In genomic region chr13:54504611-54505260, GRCm38 (mm10) we compare ENCODE assay signal across 8 mouse cellular contexts. TPM values are rescaled to one million over a fixed set of nuclear protein-coding genes. Genes with fewer than 3 reads are reported as not detected.
DNase-seq lines count a peak whose midpoint lies in the region; ATAC-seq and TF ChIP-seq lines count a peak whose summit lies in the region.

No protein-coding gene starts in this region.

- peaks cover 6% of the 10 kb centered on the region; the same call in 1 of the 2 replicates for H3K4me1 ChIP-seq in lung, postnatal 0 days (ENCODE audit: insufficient read depth, low read depth, low read length)
- H3K4me1 ChIP-seq in kidney, embryonic 16.5 days (ENCODE audit: insufficient read depth, low read length) = peaks cover 11% of the 10 kb centered on the region

- peak overlapping the region; percentile 38 for H3K9ac ChIP-seq in lung, postnatal 0 days (replicated peaks; ENCODE audit: low read depth)
- H3K9ac ChIP-seq in kidney, embryonic 16.5 days (replicated peaks; ENCODE audit: low read length) = peak overlapping the region; percentile 88

- no peaks in the 10 kb centered on the region for H3K36me3 ChIP-seq in lung, postnatal 0 days (ENCODE audit: insufficient read depth, low read length)
- H3K36me3 ChIP-seq in kidney, embryonic 16.5 days (ENCODE audit: insufficient read depth, low read length) = no peaks in the 10 kb centered on the region

- no peak for DNase-seq in lung, postnatal 0 days (ENCODE audit: low spot score)
- DNase-seq in lung, postnatal 25 days (ENCODE audit: low spot score) = no peak
- DNase-seq in embryo, embryonic 9.5 days (ENCODE audit: extremely low spot score) = peak; percentile 9
- peak; percentile 19 for DNase-seq in neural tube, embryonic 10.5 days (ENCODE audit: extremely low spot score, low spot score)
- DNase-seq in urinary bladder, postnatal 14 days (ENCODE audit: low spot score) = no peak
- DNase-seq in adrenal gland, postnatal 10 days = no peak
- no peak for DNase-seq in frontal cortex, adult 2 months (ENCODE audit: extremely low spot score in 1 of 2, low spot score in 1 of 2)

- no peaks in the 10 kb centered on the region for H3K9me3 ChIP-seq in lung, postnatal 0 days (ENCODE audit: low read length)
- no peaks in the 10 kb centered on the region; the same call in 1 of the 2 replicates for H3K9me3 ChIP-seq in kidney, embryonic 16.5 days (ENCODE audit: low read length)

- 39% methylated on average over 7 of the region's 7 CpGs for WGBS in lung, postnatal 0 days
- WGBS in kidney, embryonic 16.5 days = 22% methylated on average over 7 of the region's 7 CpGs

- no peak overlapping the region for H3K27ac ChIP-seq in lung, postnatal 0 days (ENCODE audit: low read length)
- peak overlapping the region; percentile 83; the same call in 1 of the 2 replicates for H3K27ac ChIP-seq in kidney, embryonic 16.5 days (ENCODE audit: low read length)

- H3K4me3 ChIP-seq in lung, postnatal 0 days (ENCODE audit: low read depth, low read length) = peak overlapping the region; percentile 59
- H3K4me3 ChIP-seq in kidney, embryonic 16.5 days (ENCODE audit: low read length) = peak overlapping the region; percentile 76

- no peaks in the 10 kb centered on the region for H3K27me3 ChIP-seq in lung, postnatal 0 days (replicated peaks; ENCODE audit: insufficient read depth, low read length)
- no peaks in the 10 kb centered on the region for H3K27me3 ChIP-seq in kidney, embryonic 16.5 days (ENCODE audit: insufficient read depth, low read length)

- no peak for TF ChIP-seq CTCF in lung, postnatal 0 days (IDR thresholded peaks at IDR 0.05)

- TF ChIP-seq EP300 in lung, postnatal 0 days (IDR thresholded peaks at IDR 0.05) = no peak

- no peak for ATAC-seq in lung, postnatal 0 days
- no peak for ATAC-seq in kidney, embryonic 16.5 days (ENCODE audit: low FRiP score, low TSS enrichment)

- peak overlapping the region; percentile 98 for H3K4me2 ChIP-seq in lung, postnatal 0 days (replicated peaks; ENCODE audit: low read depth, low read length)
- H3K4me2 ChIP-seq in kidney, embryonic 16.5 days (replicated peaks; ENCODE audit: low read depth, low read length) = peak overlapping the region; percentile 92

RNA-seq across cellular contexts. Expression of gene Simc1, which starts 1.2 kb away (rescaled TPM):
- polyA plus RNA-seq in lung, postnatal 0 days (2015; fragmentation: Nextera tagmentation; extraction: Ambion mirVana) = 2.6 and 2.8 TPM in 2 replicates
- polyA plus RNA-seq in kidney, embryonic 16.5 days (2015; fragmentation: Nextera tagmentation; extraction: Ambion mirVana) = 11.0 and 14.2 TPM in 2 replicates
- total RNA-seq in adrenal gland, postnatal 10 days (2021) = 10 to 100 TPM in 1 of 2 experiments, 1 to 10 TPM in 1; 7.5 to 10.2 TPM
- 17.1 and 18.6 TPM in 2 replicates for polyA plus RNA-seq in frontal cortex, adult 2 months (2012; rRNA removed)

RNA-seq across cellular contexts. Expression of gene Thoc3, which starts 36.1 kb away (rescaled TPM):
- polyA plus RNA-seq in lung, postnatal 0 days (2015; fragmentation: Nextera tagmentation; extraction: Ambion mirVana) = 56.5 and 60.8 TPM in 2 replicates
- 117 and 118 TPM in 2 replicates for polyA plus RNA-seq in kidney, embryonic 16.5 days (2015; fragmentation: Nextera tagmentation; extraction: Ambion mirVana)
- 10 to 100 TPM; 51.1 to 51.8 TPM for total RNA-seq in adrenal gland, postnatal 10 days (2021)
- polyA plus RNA-seq in frontal cortex, adult 2 months (2012; rRNA removed) = 24.4 and 25.0 TPM in 2 replicates

Comparison
In these comparisons a context has a peak if more than half of its experiments do, and no peak if none do; other contexts are left out.
1. DNase-seq: peak in embryo, embryonic 9.5 days (single experiment) and neural tube, embryonic 10.5 days (single experiment); none in lung, postnatal 0 days (single experiment), lung, postnatal 25 days (single experiment), urinary bladder, postnatal 14 days (single experiment), adrenal gland, postnatal 10 days (single experiment) and frontal cortex, adult 2 months (0 of 2).